Mouse (Mus musculus): ENCODE measurements at regions not wholly inside any gene's neighbourhood (a gene's known extent, or its start where the extent isn't known, plus 50 kb on each side); places are given as distances from the start of the nearest gene placed in this dataset.

- TF ChIP-seq EP300 (IDR thresholded peaks at IDR 0.05; ENCODE audit: low read length) (no peak), RAD21 (IDR thresholded peaks at IDR 0.05; ENCODE audit: low read depth, low read length) (no peak), POLR2A (IDR thresholded peaks at IDR 0.05; ENCODE audit: low read depth, low read length) (no peak), CTCF (conservative IDR thresholded peaks at IDR 0.05 in 1 of 2, IDR thresholded peaks at IDR 0.05 in 1 of 2; ENCODE audit: low read depth in 2 of 2, low read length in 2 of 2) (no peak), CHD1 (IDR thresholded peaks at IDR 0.05; ENCODE audit: low read depth, low read length) (no peak), ZNF384 (IDR thresholded peaks at IDR 0.05; ENCODE audit: low read depth, low read length) (no peak), ZC3H11A (IDR thresholded peaks at IDR 0.05; ENCODE audit: low read depth, low read length) (no peak), E2F4 (IDR thresholded peaks at IDR 0.05; ENCODE audit: insufficient replicate concordance, low read depth, low read length) (no peak), SMC3 (IDR thresholded peaks at IDR 0.05; ENCODE audit: low read depth, low read length) (no peak), MEF2A (IDR thresholded peaks at IDR 0.05; ENCODE audit: borderline replicate concordance, low read depth, low read length) (no peak), UBTF (IDR thresholded peaks at IDR 0.05; ENCODE audit: low read depth, low read length) (no peak), JUND (conservative IDR thresholded peaks at IDR 0.05; ENCODE audit: low read depth, low read length) (no peak), MAX (IDR thresholded peaks at IDR 0.05; ENCODE audit: low read length) (no peak)
Measured at GRCm38 (mm10) chr4:124035192-124035591, 117.4 kb upstream of the 4930535I16Rik start.

All from CH12.LX (cell line).